Mouse (Mus musculus): ENCODE data around the gene Pla2g15. TPM values are rescaled to one million over a fixed set of nuclear protein-coding genes. Genes with fewer than 3 reads are reported as not detected.
A peak's percentile ranks its signal among the peaks of the same experiment; 100 is the strongest.

Pla2g15 gene
- polyA plus RNA-seq, 1 experiment from 2014 or later = 6.5 TPM

DNA sequence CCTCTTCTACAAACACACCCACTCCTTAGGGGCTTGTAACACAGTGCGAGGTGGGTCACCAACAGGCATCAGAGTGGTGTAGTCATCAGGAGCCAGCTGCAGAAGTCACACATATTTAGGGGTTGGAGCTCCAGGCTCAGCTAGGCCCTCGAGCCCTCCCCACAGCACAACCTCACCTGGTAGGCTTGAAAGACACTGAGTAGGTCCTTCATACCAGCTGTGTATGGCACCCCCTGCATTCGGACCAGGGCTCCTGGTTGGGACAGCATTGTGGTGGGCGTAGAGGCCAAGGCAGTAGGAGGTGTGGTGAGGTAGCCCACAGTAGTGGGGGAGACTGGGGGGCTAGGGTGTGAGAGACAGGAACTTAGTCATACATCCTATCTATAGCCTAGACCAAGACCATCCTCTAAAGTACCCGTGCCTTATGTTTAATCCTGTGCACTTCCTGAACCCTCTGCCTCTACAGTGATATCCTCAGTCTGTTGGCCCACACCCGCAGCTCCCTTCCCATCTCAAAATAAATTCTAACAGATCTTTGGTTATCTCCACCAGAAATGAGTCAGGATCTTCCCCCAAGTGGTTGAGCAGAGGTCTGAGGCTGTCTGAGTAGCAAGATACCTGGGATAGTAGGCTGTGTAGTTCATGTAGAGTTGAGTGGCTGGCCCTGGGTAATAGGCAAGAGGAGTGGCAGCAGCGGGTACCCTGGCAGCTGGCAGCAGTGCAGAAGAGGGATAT is 18.5 kb upstream of the Pla2g15 start:
- Histone ChIP-seq H3K9me3 (ENCODE audit: control insufficient read depth, low read length) (no peaks in the 10 kb centered on the region), H3K27me3 (ENCODE audit: control insufficient read depth, insufficient read depth, low read length) (peaks cover 31% of the 10 kb centered on the region), H3K4me2 (ENCODE audit: low read length) (no peak overlapping the region), H3K4me1 (ENCODE audit: control insufficient read depth, insufficient read depth, low read length) (peaks cover 11% of the 10 kb centered on the region), H3K27ac (replicated peaks; ENCODE audit: low read depth, low read length) (no peak overlapping the region), H3K36me3 (ENCODE audit: control insufficient read depth, insufficient read depth, low read length) (peaks cover 37% of the 10 kb centered on the region), H3K9ac (replicated peaks; ENCODE audit: low read length) (no peak overlapping the region), H3K4me3 (replicated peaks; ENCODE audit: low read depth, low read length) (no peak overlapping the region)
- 95% methylated on average over 7 of the region's 7 CpGs for WGBS
- ATAC-seq (ENCODE audit: low FRiP score, low TSS enrichment) (no peak), DNase-seq (no peak)

DNA sequence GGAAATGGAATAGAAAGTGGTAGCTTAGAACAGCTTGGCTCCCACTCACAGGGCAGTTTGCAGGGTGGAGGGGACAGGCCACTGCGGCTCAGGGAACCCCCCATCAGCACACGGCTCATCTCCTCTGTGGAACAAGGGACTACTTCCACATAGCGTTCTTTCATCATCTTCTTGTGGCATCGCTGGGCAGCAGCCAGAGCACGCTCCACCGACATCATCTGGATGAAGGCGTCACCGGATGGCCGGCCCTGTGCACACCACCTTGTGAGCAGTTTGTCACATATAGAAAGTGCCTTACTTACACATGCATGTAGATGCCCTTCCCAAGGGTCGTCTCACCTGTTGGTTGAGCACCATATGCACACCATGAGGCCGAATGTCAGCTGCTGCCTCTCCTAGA is 17.8 kb upstream of the Pla2g15 start:
- Histone ChIP-seq H3K9me3 (ENCODE audit: control insufficient read depth, low read length) (no peaks in the 10 kb centered on the region), H3K27me3 (ENCODE audit: control insufficient read depth, insufficient read depth, low read length) (peaks cover 38% of the 10 kb centered on the region), H3K4me1 (ENCODE audit: control insufficient read depth, insufficient read depth, low read length) (peaks cover 17% of the 10 kb centered on the region), H3K4me2 (ENCODE audit: low read length) (no peak overlapping the region), H3K27ac (replicated peaks; ENCODE audit: low read depth, low read length) (no peak overlapping the region), H3K9ac (replicated peaks; ENCODE audit: low read length) (no peak overlapping the region), H3K36me3 (ENCODE audit: control insufficient read depth, insufficient read depth, low read length) (peaks cover 35% of the 10 kb centered on the region), H3K4me3 (replicated peaks; ENCODE audit: low read depth, low read length) (no peak overlapping the region)
- 93% methylated on average over 11 of the region's 11 CpGs for WGBS
- ATAC-seq (ENCODE audit: low FRiP score, low TSS enrichment) (no peak), DNase-seq (no peak)

DNA sequence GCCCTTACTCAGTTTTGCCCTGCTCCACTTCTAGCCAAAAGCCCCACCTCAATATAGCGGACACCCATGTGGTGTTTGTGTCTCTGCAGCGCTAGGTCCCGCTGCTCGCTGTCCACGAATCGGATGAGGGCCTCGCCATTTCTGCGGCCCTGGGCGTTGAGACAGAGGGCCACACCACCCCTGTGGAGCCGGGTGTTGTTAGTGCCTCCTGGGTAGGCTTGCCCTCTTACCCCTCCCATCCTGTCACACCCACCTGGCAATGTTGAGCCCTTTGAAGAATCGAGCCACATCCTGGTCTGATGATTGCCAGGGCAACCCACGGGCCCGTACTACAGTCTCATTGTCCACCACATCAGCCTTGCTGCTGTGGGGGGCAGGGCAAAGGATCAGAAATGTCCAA is 16.7 kb upstream of the Pla2g15 start:
- no peak overlapping the region for H3K4me3 ChIP-seq (replicated peaks; ENCODE audit: low read depth, low read length)
- H3K4me2 ChIP-seq (ENCODE audit: low read length) = no peak overlapping the region
- no peak overlapping the region for H3K27ac ChIP-seq (replicated peaks; ENCODE audit: low read depth, low read length)
- H3K36me3 ChIP-seq (ENCODE audit: control insufficient read depth, insufficient read depth, low read length) = peaks cover 24% of the 10 kb centered on the region
- no peak overlapping the region for H3K9ac ChIP-seq (replicated peaks; ENCODE audit: low read length)
- peaks cover 50% of the 10 kb centered on the region for H3K27me3 ChIP-seq (ENCODE audit: control insufficient read depth, insufficient read depth, low read length)
- DNase-seq = no peak
- ATAC-seq (ENCODE audit: low FRiP score, low TSS enrichment) = no peak
- peaks cover 22% of the 10 kb centered on the region for H3K4me1 ChIP-seq (ENCODE audit: control insufficient read depth, insufficient read depth, low read length)
- H3K9me3 ChIP-seq (ENCODE audit: control insufficient read depth, low read length) = no peaks in the 10 kb centered on the region
- WGBS = 75% methylated on average over 13 of the region's 13 CpGs

DNA sequence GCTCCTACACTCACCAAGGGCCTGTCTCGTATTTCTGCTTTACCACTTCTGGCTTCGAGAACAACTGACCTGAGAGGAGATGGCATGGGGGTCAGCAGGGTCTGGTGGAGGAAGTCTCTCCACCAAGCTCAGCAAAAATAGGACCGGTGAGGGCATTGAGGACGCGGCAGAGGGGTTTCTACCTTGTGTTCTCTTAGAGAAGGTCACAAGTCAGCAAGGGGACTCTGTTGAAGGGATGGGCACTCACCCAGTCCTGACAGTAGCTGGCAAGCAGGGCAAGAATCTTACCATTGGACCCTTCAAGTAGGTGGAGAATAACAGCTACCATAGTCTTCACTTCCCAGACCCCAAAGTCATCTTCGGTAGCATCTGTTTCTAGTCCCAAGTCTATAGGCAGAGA is 16.3 kb upstream of the Pla2g15 start:
- DNase-seq = no peak
- Histone ChIP-seq H3K4me1 (ENCODE audit: control insufficient read depth, insufficient read depth, low read length) (peaks cover 22% of the 10 kb centered on the region), H3K4me3 (replicated peaks; ENCODE audit: low read depth, low read length) (no peak overlapping the region), H3K27ac (replicated peaks; ENCODE audit: low read depth, low read length) (no peak overlapping the region), H3K36me3 (ENCODE audit: control insufficient read depth, insufficient read depth, low read length) (peaks cover 20% of the 10 kb centered on the region), H3K4me2 (ENCODE audit: low read length) (no peak overlapping the region), H3K9ac (replicated peaks; ENCODE audit: low read length) (no peak overlapping the region), H3K27me3 (ENCODE audit: control insufficient read depth, insufficient read depth, low read length) (peaks cover 54% of the 10 kb centered on the region), H3K9me3 (ENCODE audit: control insufficient read depth, low read length) (no peaks in the 10 kb centered on the region)
- no peak for ATAC-seq (ENCODE audit: low FRiP score, low TSS enrichment)
- 74% methylated on average over 6 of the region's 6 CpGs for WGBS

DNA sequence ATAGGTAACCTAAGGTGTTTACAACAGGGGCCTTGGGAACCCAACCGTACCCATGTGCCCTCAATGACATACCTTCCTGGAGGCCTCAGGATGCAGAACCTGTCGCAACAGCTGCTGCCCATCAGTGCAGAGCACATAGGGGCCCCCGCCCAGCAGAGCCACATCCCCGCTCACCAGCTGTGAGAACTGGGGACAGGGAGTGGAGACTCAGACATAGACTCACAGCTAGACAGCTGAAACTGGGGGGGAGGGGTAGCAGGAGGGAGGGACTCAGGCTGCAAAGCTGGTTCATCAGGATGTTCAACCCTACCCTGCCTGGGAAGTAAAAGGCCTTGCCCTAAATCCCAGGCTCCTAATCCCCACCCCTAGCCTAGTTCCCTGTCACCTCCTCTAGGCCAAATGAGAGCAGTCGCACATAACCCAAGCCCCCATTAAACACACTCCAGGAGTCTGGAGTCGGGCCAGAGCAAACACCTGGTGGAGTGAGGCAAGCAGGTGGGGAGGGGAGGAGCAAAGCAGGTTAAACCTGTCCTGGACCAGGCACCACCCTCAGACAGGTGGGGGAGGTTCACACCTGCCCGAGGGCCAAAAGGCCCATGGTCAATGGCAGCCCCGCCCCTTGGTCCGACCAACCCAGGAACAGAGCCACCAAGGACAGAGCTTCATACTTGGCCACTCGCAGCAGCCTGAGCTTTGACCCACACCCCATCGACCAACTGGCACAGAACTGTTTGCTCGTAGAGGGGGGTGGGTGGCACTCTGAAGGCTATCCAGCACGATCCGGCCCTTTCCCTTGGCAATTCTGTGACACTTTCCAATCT is 15.2 kb upstream of the Pla2g15 start:
- ATAC-seq (ENCODE audit: low FRiP score, low TSS enrichment) = no peak
- Histone ChIP-seq H3K36me3 (ENCODE audit: control insufficient read depth, insufficient read depth, low read length) (peaks cover 13% of the 10 kb centered on the region), H3K9me3 (ENCODE audit: control insufficient read depth, low read length) (no peaks in the 10 kb centered on the region), H3K9ac (replicated peaks; ENCODE audit: low read length) (no peak overlapping the region), H3K4me3 (replicated peaks; ENCODE audit: low read depth, low read length) (no peak overlapping the region), H3K4me1 (ENCODE audit: control insufficient read depth, insufficient read depth, low read length) (peaks cover 22% of the 10 kb centered on the region), H3K4me2 (ENCODE audit: low read length) (no peak overlapping the region), H3K27me3 (ENCODE audit: control insufficient read depth, insufficient read depth, low read length) (peaks cover 64% of the 10 kb centered on the region), H3K27ac (replicated peaks; ENCODE audit: low read depth, low read length) (no peak overlapping the region)
- no peak for DNase-seq
- WGBS = 25% methylated on average over 14 of the region's 14 CpGs

DNA sequence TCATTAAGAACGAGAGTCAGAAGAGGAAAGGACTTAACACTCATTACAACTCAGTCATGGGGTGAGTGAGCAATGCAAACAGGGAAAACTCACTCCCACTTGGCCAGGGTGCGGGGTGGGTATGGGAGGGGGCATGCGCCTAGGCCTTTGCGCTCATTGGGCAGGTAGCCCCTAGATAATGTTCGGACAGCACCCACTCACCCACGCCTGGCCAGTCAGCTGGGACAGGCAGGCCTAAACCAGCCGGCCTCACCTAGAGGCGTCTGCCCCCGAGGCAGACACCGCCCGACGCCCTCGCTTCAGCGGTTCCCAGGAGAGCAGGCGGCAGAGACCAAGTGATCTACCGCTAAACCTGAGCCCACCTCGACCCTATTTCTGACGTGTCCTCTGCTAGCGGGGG is 14.5 kb upstream of the Pla2g15 start:
- DNase-seq (peak; percentile 7), ATAC-seq (ENCODE audit: low FRiP score, low TSS enrichment) (no peak)
- peak overlapping the region; percentile 78; the same call in 1 of the 2 replicates for H3K4me2 ChIP-seq (ENCODE audit: low read length)
- no peak overlapping the region for H3K27ac ChIP-seq (replicated peaks; ENCODE audit: low read depth, low read length)
- peaks cover 69% of the 10 kb centered on the region for H3K27me3 ChIP-seq (ENCODE audit: control insufficient read depth, insufficient read depth, low read length)
- H3K9me3 ChIP-seq (ENCODE audit: control insufficient read depth, low read length) = no peaks in the 10 kb centered on the region
- peaks cover 22% of the 10 kb centered on the region for H3K4me1 ChIP-seq (ENCODE audit: control insufficient read depth, insufficient read depth, low read length)
- 8% methylated on average over 19 of the region's 19 CpGs for WGBS
- H3K9ac ChIP-seq (replicated peaks; ENCODE audit: low read length) = no peak overlapping the region
- H3K36me3 ChIP-seq (ENCODE audit: control insufficient read depth, insufficient read depth, low read length) = peaks cover 9% of the 10 kb centered on the region; the same call in 1 of the 2 replicates
- peak overlapping the region; percentile 45; the same call in 1 of the 2 replicates for H3K4me3 ChIP-seq (replicated peaks; ENCODE audit: low read depth, low read length)

DNA sequence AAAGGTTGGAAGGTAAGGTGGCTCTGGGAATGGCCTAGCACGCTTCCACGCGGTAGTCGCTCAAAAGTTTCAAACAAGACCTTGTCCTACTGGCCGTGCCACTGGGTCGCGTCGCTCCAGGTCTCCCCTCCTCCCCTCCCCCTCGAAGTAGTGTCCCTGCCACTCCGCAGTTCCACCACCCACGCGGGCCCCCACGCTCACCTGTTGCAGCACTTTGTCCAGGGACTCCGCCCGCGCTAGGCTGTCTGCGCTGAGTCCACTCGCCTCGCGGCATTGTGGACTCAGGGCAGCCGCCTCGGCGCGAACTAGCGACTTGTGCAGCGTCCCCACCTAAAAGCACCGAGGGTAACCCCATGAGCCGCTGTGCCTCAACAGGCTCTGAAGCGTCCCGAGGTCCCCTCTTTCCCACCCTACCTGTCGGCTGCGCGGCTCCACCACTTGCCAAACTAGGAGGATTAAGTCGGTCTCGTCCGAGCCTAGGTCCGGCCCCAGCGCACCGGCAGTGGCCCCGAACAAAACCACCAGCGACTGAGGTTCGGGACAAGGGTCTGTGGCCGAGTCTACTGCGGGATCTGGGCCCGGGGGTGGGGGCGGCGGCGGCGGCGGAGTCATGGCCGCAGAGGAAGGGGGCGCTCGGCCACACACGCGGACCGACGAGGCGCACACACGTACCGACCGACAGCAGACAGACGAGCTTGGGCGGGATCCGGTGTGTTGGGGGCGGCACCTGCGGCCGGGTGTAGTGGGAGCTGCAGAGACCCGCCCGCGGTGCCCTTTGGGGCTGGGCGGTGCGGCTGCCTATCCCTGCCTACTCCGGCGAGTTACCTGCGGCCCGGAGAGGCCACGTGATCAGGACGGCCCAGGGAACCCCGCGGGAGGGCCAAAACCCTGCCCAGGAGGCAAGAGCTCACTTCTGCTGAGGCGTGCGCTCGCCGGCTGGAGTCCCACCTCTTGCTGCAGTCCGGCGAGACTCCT is 13.8 kb upstream of the Pla2g15 start, which contains the start of gene Esrp2:
Gene Esrp2, minus strand, starts transcription at position 819 of the 975 bp plus-strand sequence.
- Histone ChIP-seq H3K36me3 (ENCODE audit: control insufficient read depth, insufficient read depth, low read length) (peaks cover 9% of the 10 kb centered on the region; the same call in 1 of the 2 replicates), H3K9me3 (ENCODE audit: control insufficient read depth, low read length) (no peaks in the 10 kb centered on the region), H3K4me2 (ENCODE audit: low read length) (peak within 1 kb of the TSS; percentile 78), H3K4me3 (replicated peaks; ENCODE audit: low read depth, low read length) (peak within 1 kb of the TSS; percentile 45), H3K27ac (replicated peaks; ENCODE audit: low read depth, low read length) (no peak within 1 kb of the TSS), H3K9ac (replicated peaks; ENCODE audit: low read length) (peak within 1 kb of the TSS; percentile 39), H3K27me3 (ENCODE audit: control insufficient read depth, insufficient read depth, low read length) (peaks cover 69% of the 10 kb centered on the region), H3K4me1 (ENCODE audit: control insufficient read depth, insufficient read depth, low read length) (peaks cover 22% of the 10 kb centered on the region)
- under 1% methylated on average over 86 of the region's 86 CpGs for WGBS
- DNase-seq = peak; percentile 29
- no peak for ATAC-seq (ENCODE audit: low FRiP score, low TSS enrichment)

Measured in midbrain, embryonic 14.5 days (tissue).